Mouse (Mus musculus) kidney, postnatal 0 days (tissue): ENCODE results near the gene Epgn. TPM values are rescaled to one million over a fixed set of nuclear protein-coding genes. Genes with fewer than 3 reads are reported as not detected.

Experiments
- ATAC-seq: fragments of 200-750 bp; cut with Nextera tagmentation; replicated peaks from 2 replicates; pipeline ENCODE4 v1.8.0; 2017; ENCODE audit warnings: low read depth, moderate number of reproducible peaks, moderate TSS enrichment, moderate library complexity; ENCODE audit not compliant: low FRiP score
- DNase-seq: peaks from one replicate; pipeline ENCODE4 v3.0.0-alpha.2; 2016; ENCODE audit warnings: low spot score
- H3K27ac ChIP-seq: fragments of 300-500 bp; sonication (generic); 2 replicates; pipeline ENCODE4 v1.5.1; 2014; ENCODE audit warnings: mild to moderate bottlenecking
- H3K27me3 ChIP-seq: fragments of 300-500 bp; sonication (generic); 2 replicates; pipeline ENCODE4 v1.6.1; 2014; ENCODE audit warnings: low read length, mixed read lengths; ENCODE audit not compliant: insufficient read depth
- H3K36me3 ChIP-seq: fragments of 300-500 bp; sonication (generic); 2 replicates; pipeline ENCODE4 v1.6.1; 2014; ENCODE audit warnings: low read length, mixed read lengths; ENCODE audit not compliant: insufficient read depth
- H3K4me1 ChIP-seq: fragments of 300-500 bp; sonication (generic); replicated peaks from 2 replicates; pipeline ENCODE4 v1.6.1; 2014; ENCODE audit warnings: antibody characterized with exemption, low read length, mixed read lengths; ENCODE audit not compliant: insufficient read depth
- H3K4me2 ChIP-seq: fragments of 300-500 bp; sonication (generic); 2 replicates; pipeline ENCODE4 v1.6.1; 2014; ENCODE audit warnings: mild to moderate bottlenecking, low read length, moderate library complexity, mixed read lengths
- H3K4me3 ChIP-seq: fragments of 300-500 bp; sonication (generic); replicated peaks from 2 replicates; pipeline ENCODE4 v1.5.1; 2014; ENCODE audit warnings: low read depth, low read length
- H3K9ac ChIP-seq: fragments of 300-500 bp; sonication (generic); 2 replicates; pipeline ENCODE4 v1.6.1; 2014; ENCODE audit warnings: low read depth, low read length
- H3K9me3 ChIP-seq: fragments of 300-500 bp; sonication (generic); replicated peaks from 2 replicates; pipeline ENCODE4 v1.6.1; 2016; ENCODE audit warnings: low read length, inconsistent platforms, mixed read lengths
- CTCF ChIP-seq: IDR thresholded peaks from 2 replicates; pipeline ENCODE4 v1.5.1; 2016; ENCODE audit warnings: antibody characterized with exemption, low read depth, mild to moderate bottlenecking, moderate library complexity
- WGBS: fragments of 180-500 bp; shearing (Covaris S2); extraction: QIAGEN DNeasy Blood & Tissue Kit; methylation state at CpG from one replicate; pipeline ENCODE4 v1.1.7; 2014; 5-methylcytosine and 5-hydroxymethylcytosine counted together
- polyA plus RNA-seq: library from polyadenylated mRNA; unstranded; fragments of >200 nt; fragmentation: Nextera tagmentation; extraction: Ambion mirVana; gene quantifications from 2 replicates; pipeline ENCODE4 v1.2.1, GENCODE M21; 2015

Gene Epgn
- polyA plus RNA-seq, 1 experiment from 2014 or later = 0.11 TPM

DNA sequence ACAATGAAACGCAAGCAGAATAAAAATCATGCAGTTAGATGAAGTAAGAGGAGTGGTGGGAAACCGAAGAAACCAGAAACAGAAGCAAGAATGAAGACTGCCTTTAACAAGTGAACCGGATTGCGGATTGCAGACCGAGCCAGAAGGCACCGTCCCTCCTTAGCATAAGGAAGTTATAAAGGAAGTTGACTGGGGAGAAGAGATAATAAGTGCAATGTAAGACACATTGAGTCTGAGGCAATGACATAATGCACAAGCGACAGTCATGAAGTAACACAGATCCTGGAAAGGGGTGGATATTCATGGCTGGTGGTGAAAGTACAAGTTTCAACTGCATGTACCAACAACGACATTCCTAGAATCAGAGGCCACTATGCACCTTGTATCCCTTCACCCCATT is 4.2 kb upstream of the Epgn start:
- no peaks in the 10 kb centered on the region for H3K27me3 ChIP-seq

DNA sequence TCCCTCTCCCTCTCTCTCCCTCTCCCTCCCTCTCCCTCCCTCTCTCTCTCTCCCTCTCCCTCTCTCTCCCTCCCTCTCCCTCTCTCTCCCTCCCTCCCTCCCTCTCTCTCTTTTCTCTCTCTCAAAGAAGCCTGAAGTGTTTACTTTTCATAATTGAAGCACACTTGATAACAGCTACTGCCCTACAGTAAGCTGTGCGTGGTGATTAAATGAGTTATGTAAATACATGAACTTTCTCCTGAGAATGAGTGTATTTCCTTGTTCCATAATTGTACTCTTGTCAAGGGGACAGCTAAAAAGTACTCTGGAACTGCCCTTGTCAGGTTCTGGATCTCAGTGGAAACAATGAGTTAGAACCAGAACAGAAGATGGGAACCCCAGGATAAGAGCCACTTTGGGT is 576 bp downstream of the Epgn start:
- H3K9ac ChIP-seq = no peak overlapping the region
- DNase-seq = no peak
- TF ChIP-seq CTCF = no peak
- H3K9me3 ChIP-seq = no peaks in the 10 kb centered on the region
- H3K27ac ChIP-seq = no peak overlapping the region
- no peak for ATAC-seq
- H3K4me3 ChIP-seq = no peak overlapping the region
- H3K4me2 ChIP-seq = no peak overlapping the region
- no peaks in the 10 kb centered on the region for H3K27me3 ChIP-seq
- no peaks in the 10 kb centered on the region for H3K36me3 ChIP-seq
- H3K4me1 ChIP-seq = no peaks in the 10 kb centered on the region
- 63% methylated on average over 1 of the region's 1 CpGs for WGBS

More for the DNA sequence above, 4.2 kb upstream of the Epgn start:
- Histone ChIP-seq H3K27ac (no peak overlapping the region), H3K4me1 (no peaks in the 10 kb centered on the region), H3K36me3 (no peaks in the 10 kb centered on the region), H3K4me3 (no peak overlapping the region), H3K9me3 (no peaks in the 10 kb centered on the region), H3K9ac (no peak overlapping the region), H3K4me2 (no peak overlapping the region)
- TF ChIP-seq CTCF = no peak
- no peak for DNase-seq
- ATAC-seq = no peak
- WGBS = 85% methylated on average over 8 of the region's 8 CpGs

DNA sequence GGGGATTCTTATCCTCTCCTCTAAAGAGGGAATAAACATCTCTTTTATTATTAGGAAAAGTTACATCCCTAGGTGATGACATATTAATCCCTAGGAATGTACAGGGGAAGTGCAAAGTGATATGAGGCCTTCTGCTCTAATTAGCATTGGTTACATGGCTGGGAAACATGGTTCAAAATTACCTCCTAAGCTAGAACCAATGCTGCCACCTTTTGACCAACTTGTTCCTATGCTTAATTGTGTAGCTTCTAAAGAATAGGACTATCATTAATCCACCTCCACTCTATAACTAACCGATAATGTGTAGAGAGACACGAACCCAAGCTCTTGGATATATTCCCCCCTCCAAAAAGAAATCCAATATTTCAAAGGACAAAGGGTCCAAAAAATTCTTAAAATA is 3.4 kb downstream of the Epgn start:
- peak; percentile 48; the same call in 1 of the 2 replicates for TF ChIP-seq CTCF
- no peak overlapping the region for H3K4me3 ChIP-seq
- H3K4me1 ChIP-seq = no peaks in the 10 kb centered on the region
- no peak overlapping the region for H3K4me2 ChIP-seq
- H3K9me3 ChIP-seq = no peaks in the 10 kb centered on the region
- no peak overlapping the region for H3K27ac ChIP-seq
- no peak overlapping the region for H3K9ac ChIP-seq
- DNase-seq (no peak), ATAC-seq (no peak)
- H3K36me3 ChIP-seq = no peaks in the 10 kb centered on the region
- H3K27me3 ChIP-seq = no peaks in the 10 kb centered on the region
- WGBS = 93% methylated on average over 2 of the region's 2 CpGs

DNA sequence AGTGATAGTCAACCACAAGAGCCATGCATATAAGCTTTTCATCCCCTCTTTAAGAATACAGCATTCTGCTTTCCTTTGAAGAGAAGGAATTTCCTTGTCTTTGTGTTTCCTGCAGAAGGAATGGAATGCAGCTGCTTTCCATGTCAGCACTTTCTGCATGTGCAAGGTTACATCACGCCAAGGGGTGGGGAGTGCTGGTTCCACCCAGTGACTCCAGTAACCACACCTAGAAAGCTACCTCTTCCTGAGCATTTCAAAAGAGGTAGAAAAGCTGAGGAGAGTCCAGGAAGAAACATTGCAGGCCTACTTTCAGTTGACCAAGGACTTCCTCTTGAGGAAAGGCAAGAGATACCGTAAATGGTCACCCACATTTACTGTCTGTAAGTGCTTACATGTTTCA is 8.1 kb downstream of the Epgn start:
- Histone ChIP-seq H3K4me1 (no peaks in the 10 kb centered on the region), H3K27me3 (no peaks in the 10 kb centered on the region), H3K27ac (no peak overlapping the region), H3K36me3 (no peaks in the 10 kb centered on the region), H3K4me3 (no peak overlapping the region), H3K9me3 (no peaks in the 10 kb centered on the region), H3K9ac (no peak overlapping the region), H3K4me2 (no peak overlapping the region)
- ATAC-seq (no peak), DNase-seq (no peak)
- 69% methylated on average over 2 of the region's 2 CpGs for WGBS
- TF ChIP-seq CTCF = no peak

DNA sequence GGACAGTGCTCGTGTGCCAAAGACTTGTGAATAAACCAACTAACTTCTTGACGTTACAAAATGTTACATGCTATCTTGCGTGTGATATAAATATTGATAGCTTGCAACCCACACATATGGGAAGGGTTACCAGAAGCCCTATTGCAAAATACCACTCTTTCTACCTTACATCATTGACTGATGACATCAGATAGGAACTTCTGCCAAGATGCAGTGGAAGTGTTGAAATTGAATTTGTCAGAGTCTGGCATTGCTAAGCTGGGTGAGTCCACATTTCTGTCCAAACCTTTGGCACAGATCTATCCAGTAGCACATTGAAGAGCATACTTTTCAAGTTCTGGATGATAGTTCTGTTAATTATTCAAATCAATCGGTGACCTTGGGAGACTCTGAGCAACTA is 9.4 kb downstream of the Epgn start:
- no peak for TF ChIP-seq CTCF
- Histone ChIP-seq H3K4me2 (no peak overlapping the region), H3K27ac (no peak overlapping the region), H3K27me3 (no peaks in the 10 kb centered on the region), H3K9ac (no peak overlapping the region), H3K4me1 (no peaks in the 10 kb centered on the region), H3K4me3 (no peak overlapping the region), H3K9me3 (no peaks in the 10 kb centered on the region), H3K36me3 (no peaks in the 10 kb centered on the region)
- ATAC-seq (no peak), DNase-seq (no peak)
- WGBS = 82% methylated on average over 4 of the region's 4 CpGs

DNA sequence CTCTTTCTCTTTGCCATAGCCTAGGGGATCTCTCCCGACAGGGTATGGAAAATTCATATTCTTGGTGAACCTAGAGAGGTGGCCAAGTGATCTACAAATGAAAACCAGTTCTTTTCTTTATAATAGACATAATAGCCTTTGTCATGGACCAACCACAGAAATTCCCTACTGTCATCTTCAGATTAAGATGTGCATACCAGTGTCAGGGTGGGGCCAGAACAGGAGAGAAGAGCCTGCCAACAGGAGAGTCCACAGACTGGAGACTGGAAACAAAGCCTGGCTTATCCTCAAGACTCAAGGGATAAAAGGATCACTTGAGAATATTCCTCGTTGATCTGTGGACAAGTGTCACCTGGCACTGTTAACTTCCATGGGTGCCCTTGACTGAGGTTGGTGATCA is 10.5 kb downstream of the Epgn start:
- DNase-seq (no peak), ATAC-seq (no peak)
- no peak for TF ChIP-seq CTCF
- no peak overlapping the region for H3K9ac ChIP-seq
- no peaks in the 10 kb centered on the region for H3K9me3 ChIP-seq
- no peak overlapping the region for H3K27ac ChIP-seq
- WGBS = 81% methylated on average over 2 of the region's 2 CpGs
- no peak overlapping the region for H3K4me2 ChIP-seq
- H3K4me1 ChIP-seq = no peaks in the 10 kb centered on the region
- H3K27me3 ChIP-seq = no peaks in the 10 kb centered on the region
- no peaks in the 10 kb centered on the region for H3K36me3 ChIP-seq
- H3K4me3 ChIP-seq = no peak overlapping the region

DNA sequence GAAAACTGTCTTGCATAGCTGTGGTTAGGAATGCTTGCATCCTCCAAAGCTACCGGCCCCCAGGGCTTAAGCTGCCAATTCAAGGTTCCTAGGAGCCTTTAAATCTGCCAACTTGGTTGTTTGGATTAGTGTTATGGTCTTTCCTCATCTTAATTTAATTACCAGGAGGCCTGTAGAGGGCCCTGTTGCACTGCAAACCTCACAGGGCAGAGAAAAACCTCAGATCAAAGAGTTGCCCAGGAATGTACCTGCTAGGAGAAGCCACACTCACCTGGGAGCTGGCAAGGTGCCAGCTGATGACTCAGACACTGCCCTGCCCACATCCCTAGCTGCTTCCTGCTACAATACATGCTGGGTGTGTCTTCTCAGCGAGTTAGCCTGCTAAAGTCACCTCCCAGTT is 11.3 kb downstream of the Epgn start:
- 4% methylated on average over 2 of the region's 2 CpGs for WGBS
- Histone ChIP-seq H3K9me3 (no peaks in the 10 kb centered on the region), H3K4me2 (no peak overlapping the region), H3K36me3 (no peaks in the 10 kb centered on the region), H3K9ac (no peak overlapping the region), H3K4me3 (no peak overlapping the region), H3K27ac (no peak overlapping the region), H3K27me3 (no peaks in the 10 kb centered on the region), H3K4me1 (no peaks in the 10 kb centered on the region)
- DNase-seq (peak; percentile 60), ATAC-seq (peak; percentile 86)
- TF ChIP-seq CTCF = peak; percentile 55
